Mouse (Mus musculus) bone marrow, adult 2 months (tissue): ENCODE measurements around the gene Pla2g12b. TPM values are rescaled to one million over a fixed set of nuclear protein-coding genes. Genes with fewer than 3 reads are reported as not detected.
"Not testable (repeated sequence)": the region's sequence is repeated elsewhere in the genome, so short reads cannot be mapped to it uniquely, and the experiment has no call there.

ENCODE experiments used
- H3K27ac ChIP-seq: fragments of 200-500 bp; 2 replicates; pipeline ENCODE4 v1.5.1; 2012; ENCODE audit warnings: low read depth, mild to moderate bottlenecking, control low read depth, inconsistent platforms, low read length; ENCODE audit not compliant: control insufficient read depth, poor library complexity, insufficient read depth
- H3K4me1 ChIP-seq: fragments of 200-500 bp; 2 replicates; pipeline ENCODE4 v1.6.1; 2011; ENCODE audit warnings: low read length; ENCODE audit not compliant: control insufficient read depth, insufficient read depth
- H3K4me3 ChIP-seq: fragments of 200-500 bp; replicated peaks from 2 replicates; pipeline ENCODE3; 2011; ENCODE audit warnings: mild to moderate bottlenecking, low read depth, low read length, control low read depth; ENCODE audit not compliant: control insufficient read depth
- CTCF ChIP-seq: fragments of 200-500 bp; IDR thresholded peaks from 2 replicates; pipeline ENCODE4 v1.5.1; 2011; ENCODE audit warnings: low read length, control low read depth; ENCODE audit not compliant: control insufficient read depth, insufficient read depth
- POLR2A ChIP-seq: fragments of 200-500 bp; IDR thresholded peaks from 2 replicates; pipeline ENCODE4 v1.6.1; 2011; ENCODE audit warnings: low read depth, mild to moderate bottlenecking, control low read depth, low read length, borderline replicate concordance; ENCODE audit not compliant: control insufficient read depth
- WGBS: fragments of 180-500 bp; shearing (Covaris S2); methylation state at CpG from one replicate; pipeline ENCODE4 v1.1.7; 2018; 5-methylcytosine and 5-hydroxymethylcytosine counted together
- polyA plus RNA-seq: library from polyadenylated mRNA; stranded (reverse); fragments of >200 nt; gene quantifications from 2 replicates; pipeline ENCODE4 v1.2.4, GENCODE M21; 2011; ENCODE audit warnings: low replicate concordance; ENCODE audit not compliant: missing spikeins, insufficient read depth, insufficient read length

Pla2g12b gene
- polyA plus RNA-seq, 1 experiment: not detected

DNA sequence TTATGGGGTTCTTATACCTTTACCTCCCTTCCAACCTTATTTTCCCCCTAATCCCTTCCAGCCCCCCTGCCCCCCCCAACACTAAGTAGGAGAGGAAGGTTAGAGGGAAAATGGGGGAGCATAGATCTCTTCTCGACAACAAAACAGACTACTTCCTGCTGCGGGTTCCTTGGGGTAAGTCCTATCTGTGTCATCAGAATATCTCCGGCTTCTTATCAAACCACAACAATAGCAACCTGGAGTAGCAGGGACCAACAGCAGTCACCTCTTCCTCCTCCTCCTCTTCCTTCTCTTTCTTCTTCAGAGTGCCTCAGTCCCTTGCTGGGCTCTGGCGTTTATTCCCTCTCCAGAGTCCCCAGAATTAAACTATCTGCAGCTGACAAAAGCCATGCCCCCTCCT is 11.6 kb upstream of the Pla2g12b start:
- no peaks in the 10 kb centered on the region for H3K4me1 ChIP-seq
- H3K27ac ChIP-seq: no peak overlapping the region
- 4% methylated on average over 4 of the region's 4 CpGs for WGBS
- no peak overlapping the region for H3K4me3 ChIP-seq
- TF ChIP-seq CTCF: no peak
- no peak for TF ChIP-seq POLR2A

DNA sequence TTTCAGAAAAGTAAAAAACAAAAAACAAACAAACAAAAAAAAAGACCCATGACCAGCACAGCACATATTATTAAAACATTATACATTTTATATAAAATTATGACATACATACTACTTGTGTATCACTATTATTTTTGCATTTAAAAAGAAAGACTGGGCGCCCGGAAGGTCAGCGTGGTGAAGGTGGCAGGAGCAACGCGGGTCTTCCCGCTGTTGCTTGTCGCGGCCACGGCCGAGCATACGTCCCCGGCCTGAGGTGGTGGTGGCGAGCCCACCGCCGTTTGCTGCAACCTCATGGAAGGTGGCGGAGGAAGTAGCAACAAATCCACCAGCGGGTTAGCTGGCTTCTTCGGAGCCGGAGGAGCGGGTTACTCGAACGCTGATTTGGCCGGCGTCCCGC is 8.0 kb upstream of the Pla2g12b start, which contains the start of gene Gm10273:
Gene Gm10273 (plus strand): TSS at position 172 of the 400 bp plus-strand sequence.
- not testable (repeated sequence) for H3K4me3 ChIP-seq, H3K4me1 ChIP-seq, H3K27ac ChIP-seq
- 88% methylated on average over 13 of the region's 25 CpGs for WGBS

DNA sequence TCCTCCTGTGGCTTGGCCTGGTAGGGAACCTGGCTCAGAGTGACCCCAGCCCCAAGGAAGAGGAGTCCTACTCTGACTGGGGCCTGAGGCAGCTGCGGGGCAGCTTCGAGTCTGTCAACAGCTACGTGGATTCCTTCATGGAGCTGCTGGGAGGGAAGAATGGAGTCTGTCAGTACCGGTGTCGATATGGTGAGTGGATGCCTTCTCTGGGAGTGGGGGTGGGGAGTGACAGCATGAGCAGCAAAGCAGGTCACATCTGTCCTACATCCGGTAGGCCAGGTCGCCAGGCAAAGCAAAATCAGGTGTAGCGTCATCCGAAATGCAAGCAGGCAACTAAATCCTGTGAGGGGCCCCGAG is 311 bp downstream of the Pla2g12b start:
- Histone ChIP-seq H3K27ac (no peak overlapping the region), H3K4me3 (no peak overlapping the region), H3K4me1 (no peaks in the 10 kb centered on the region)
- 84% methylated on average over 10 of the region's 10 CpGs for WGBS
- TF ChIP-seq POLR2A (no peak), CTCF (no peak)

DNA sequence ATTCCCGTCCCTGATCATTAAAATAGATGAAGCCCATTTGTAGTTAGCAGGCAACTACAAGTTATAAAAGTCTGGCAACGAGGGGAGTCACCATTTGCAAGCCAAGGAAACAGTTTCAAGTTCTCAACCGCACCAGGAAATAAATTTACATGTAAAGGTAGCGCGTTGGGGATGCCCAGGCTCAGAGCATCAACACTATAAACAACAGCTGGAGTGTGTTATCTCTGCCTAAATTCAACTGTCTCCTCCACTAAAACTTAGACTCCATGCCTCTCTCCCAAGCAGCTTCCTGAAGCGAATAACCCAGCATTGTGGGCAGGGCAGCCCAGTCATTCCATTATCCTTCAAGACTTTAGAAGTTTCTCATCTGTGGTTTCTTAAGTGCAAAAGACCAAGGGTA is 5.0 kb downstream of the Pla2g12b start:
- H3K27ac ChIP-seq: no peak overlapping the region
- H3K4me3 ChIP-seq: no peak overlapping the region
- TF ChIP-seq CTCF (no peak), POLR2A (no peak)
- 44% methylated on average over 6 of the region's 6 CpGs for WGBS
- H3K4me1 ChIP-seq: no peaks in the 10 kb centered on the region; the same call in 1 of the 2 replicates

DNA sequence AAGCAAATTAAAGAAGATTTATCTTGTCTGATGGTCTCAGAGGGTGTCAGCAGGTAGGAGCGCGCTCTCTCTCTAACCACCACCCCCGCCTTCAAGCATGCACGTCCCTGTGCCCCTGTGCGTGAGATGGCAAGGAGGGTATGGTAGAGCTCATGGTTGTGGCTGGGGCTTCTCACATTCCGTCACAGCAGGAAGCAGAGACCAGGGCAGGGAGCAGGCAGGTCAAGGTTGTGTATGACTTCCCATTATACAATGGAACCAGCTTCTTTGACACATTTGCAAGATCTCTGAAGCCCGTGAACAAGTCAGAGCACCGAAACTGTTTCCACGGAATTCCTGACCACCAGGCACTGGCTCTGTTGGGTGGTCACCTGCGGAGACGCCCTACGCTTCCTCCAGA is 6.8 kb downstream of the Pla2g12b start:
- no peak for TF ChIP-seq POLR2A
- TF ChIP-seq CTCF: no peak
- Histone ChIP-seq H3K4me3 (no peak overlapping the region), H3K27ac (no peak overlapping the region), H3K4me1 (no peaks in the 10 kb centered on the region; the same call in 1 of the 2 replicates)
- WGBS: 74% methylated on average over 12 of the region's 12 CpGs

DNA sequence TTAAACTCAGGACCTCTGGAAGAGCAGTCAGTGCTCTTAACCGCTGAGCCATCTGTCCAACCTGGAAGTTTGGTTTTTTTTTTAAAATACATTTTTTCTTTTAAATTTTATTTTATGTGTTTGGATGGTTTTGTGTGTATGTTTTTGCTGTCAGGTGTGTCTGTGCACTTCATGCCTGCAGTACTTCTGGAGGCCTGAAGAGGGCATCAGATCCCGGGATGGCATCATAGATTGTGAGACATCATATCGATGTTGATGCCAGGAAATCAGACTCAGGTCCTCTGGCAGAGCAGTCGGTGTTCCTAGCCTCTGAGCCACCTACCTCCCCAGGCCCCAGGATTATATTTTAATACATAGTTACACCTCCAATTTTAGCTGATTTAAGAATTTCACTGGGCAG is 10.3 kb downstream of the Pla2g12b start:
- no peaks in the 10 kb centered on the region; the same call in 1 of the 2 replicates for H3K4me1 ChIP-seq
- no peak overlapping the region for H3K27ac ChIP-seq
- no peak overlapping the region for H3K4me3 ChIP-seq
- 84% methylated on average over 4 of the region's 4 CpGs for WGBS
- TF ChIP-seq POLR2A: no peak
- peak; percentile 13; the same call in 1 of the 2 replicates for TF ChIP-seq CTCF

DNA sequence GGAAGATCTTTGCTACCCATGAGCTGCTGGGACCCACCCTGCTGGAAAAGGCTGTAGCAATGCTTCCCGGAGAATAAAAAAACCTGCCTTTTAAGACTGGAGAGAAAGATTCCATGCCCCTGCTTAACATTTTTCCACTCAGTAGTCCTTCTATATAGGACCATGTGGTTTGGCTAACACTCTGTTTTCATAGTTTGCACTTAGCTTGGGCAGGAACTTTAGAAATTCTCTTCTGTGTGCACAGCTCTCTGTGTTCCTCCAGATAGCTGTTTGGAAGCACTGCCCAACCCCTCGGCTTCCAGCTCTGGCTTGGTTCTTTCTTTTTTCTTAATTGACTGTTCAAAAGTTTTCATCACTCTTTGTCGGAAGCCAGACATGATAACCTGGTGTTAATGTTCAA is 13.2 kb downstream of the Pla2g12b start:
- no peak overlapping the region for H3K27ac ChIP-seq
- H3K4me3 ChIP-seq: no peak overlapping the region
- TF ChIP-seq POLR2A (no peak), CTCF (no peak)
- no peaks in the 10 kb centered on the region; the same call in 1 of the 2 replicates for H3K4me1 ChIP-seq
- 75% methylated on average over 3 of the region's 3 CpGs for WGBS

DNA sequence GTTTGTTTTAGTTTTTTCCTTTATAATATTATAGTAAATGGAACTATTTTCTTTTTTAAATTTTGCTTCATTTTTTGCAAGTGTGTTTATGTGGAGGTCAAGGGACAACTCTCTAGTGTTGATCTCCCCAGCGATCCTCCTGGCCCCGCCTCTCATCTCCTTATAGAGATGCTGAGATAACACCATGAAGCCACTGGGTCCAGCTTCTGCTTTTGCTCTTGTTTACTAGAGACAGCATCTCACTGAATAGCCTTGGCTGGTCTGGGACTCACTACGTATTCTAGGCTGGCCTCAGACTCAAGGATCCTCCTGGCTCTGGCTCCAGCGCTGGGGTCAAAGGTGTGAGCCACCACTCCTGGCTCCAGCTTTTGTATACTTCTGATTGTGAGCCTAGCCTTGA is 16.1 kb downstream of the Pla2g12b start:
- WGBS: 48% methylated on average over 4 of the region's 4 CpGs
- no peaks in the 10 kb centered on the region for H3K4me1 ChIP-seq
- H3K27ac ChIP-seq: no peak overlapping the region
- TF ChIP-seq CTCF (no peak), POLR2A (no peak)
- no peak overlapping the region for H3K4me3 ChIP-seq

DNA sequence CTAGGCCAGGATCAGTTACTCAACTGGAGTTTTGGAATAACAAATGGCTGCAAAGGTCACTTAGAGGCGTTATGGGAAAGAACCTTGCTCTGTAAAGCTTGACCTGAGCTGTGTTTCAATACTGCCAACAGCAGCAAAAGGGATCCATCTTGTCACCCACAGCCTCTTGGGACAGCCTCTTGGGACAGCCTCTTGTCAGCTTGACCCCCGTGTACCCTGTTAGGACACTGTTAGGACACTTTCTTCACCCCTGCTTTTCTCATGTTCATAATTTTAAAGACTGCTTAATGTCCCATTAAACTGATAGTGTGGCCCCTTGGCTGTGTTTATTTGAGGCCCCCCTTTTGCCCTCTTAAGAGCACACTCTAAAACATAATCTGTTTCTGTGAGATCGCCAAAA is 21.0 kb downstream of the Pla2g12b start:
- TF ChIP-seq CTCF (no peak), POLR2A (no peak)
- no peak overlapping the region for H3K27ac ChIP-seq
- H3K4me1 ChIP-seq: no peaks in the 10 kb centered on the region
- no peak overlapping the region for H3K4me3 ChIP-seq
- WGBS: 79% methylated on average over 3 of the region's 3 CpGs
